Mouse (Mus musculus) 3T3-L1 (cell line): ENCODE measurements around the gene Gm11111.

Experiments
- DNase-seq: peaks from one replicate; pipeline ENCODE4 v3.0.0-alpha.2; 2015; ENCODE audit warnings: low read depth, low spot score

The Gm11111 gene

GRCm38 (mm10) chr5:98582051-98582450, 29.6 kb downstream of the Gm11111 start:
- DNase-seq, result no peak

GRCm38 (mm10) chr5:98585915-98586314, 33.4 kb downstream of the Gm11111 start:
- no peak for DNase-seq
